Mouse (Mus musculus): ENCODE data around the gene Adcy2. TPM values are rescaled to one million over a fixed set of nuclear protein-coding genes. Genes with fewer than 3 reads are reported as not detected.

Gene Adcy2
- polyA plus RNA-seq, 2 experiments: 0.33 to 0.38 TPM

DNA sequence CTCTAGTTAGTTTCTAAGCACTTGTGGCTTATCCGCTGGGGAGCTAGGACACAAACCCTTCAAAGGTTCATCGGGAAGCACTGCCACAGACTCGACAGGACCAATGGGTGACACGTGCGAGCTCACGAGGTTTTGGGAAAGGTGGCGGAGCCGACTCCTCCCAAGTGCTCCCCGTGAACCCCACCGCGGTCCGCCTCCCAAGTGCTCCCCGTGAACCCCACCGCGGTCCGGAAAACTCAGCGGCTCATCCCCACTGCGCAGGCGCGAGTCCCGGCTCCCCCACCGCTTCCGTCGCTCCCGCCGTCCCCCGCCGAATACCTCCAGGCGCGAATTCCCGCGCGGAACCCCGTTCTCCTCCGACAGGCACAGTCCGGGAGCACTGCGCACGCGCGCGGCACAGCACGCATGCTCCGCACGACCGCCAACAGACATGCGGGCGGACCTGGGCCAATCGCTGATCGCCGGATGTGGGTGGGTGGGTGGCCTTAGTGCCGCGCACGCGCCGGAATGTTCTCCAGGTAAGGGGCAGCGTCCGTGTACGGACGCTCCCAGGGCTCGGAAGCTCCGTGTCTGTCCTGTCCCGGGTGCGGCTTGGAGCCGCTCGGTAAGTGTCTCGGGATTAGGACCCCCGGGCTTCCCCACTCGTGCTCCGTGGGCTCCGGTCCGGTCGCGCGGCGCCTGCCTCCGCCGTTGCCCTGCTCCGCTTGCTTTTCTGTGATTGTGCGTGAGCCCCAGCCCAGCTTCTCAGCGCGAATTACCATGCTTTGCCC is 417.4 kb downstream of the Adcy2 start, which contains the start of the genes Mtrr and Fastkd3:
Gene Mtrr (minus strand): TSS at position 403 of the 770 bp plus-strand sequence.
Gene Fastkd3 (plus strand): TSS at position 488 of the 770 bp plus-strand sequence.
- peak; percentile 80 to 81 (median 81) for DNase-seq (ENCODE audit: low read depth in 3 of 3, low spot score in 3 of 3)
- H3K9me3 ChIP-seq (ENCODE audit: control insufficient read depth, low read length): no peaks in the 10 kb centered on the region
- peaks cover 6 to 7% of the 10 kb centered on the region in 2 experiments; a peak in 3 of 4 replicates for H3K4me1 ChIP-seq (replicated peaks; ENCODE audit: control insufficient read depth in 2 of 2, insufficient read depth in 2 of 2, low read length in 1 of 2)
- WGBS (ENCODE audit: insufficient replicate concordance): under 1% methylated on average over 78 of the region's 81 CpGs
- peaks cover 21% of the 10 kb centered on the region for H3K36me3 ChIP-seq (replicated peaks; ENCODE audit: control insufficient read depth, insufficient read depth, low read depth)
- ATAC-seq (ENCODE audit: insufficient read depth): peak; percentile 100
- H3K4me3 ChIP-seq (ENCODE audit: insufficient read depth in 1 of 2, low read depth in 2 of 2, low read length in 2 of 2): peak within 1 kb of the TSS; percentile 79 to 86
- peak within 1 kb of the TSS; percentile 79 for H3K9ac ChIP-seq (replicated peaks)
- no peaks in the 10 kb centered on the region for H3K27me3 ChIP-seq (ENCODE audit: control insufficient read depth, insufficient read depth, low read length)
- TF ChIP-seq CTCF (IDR thresholded peaks at IDR 0.05; ENCODE audit: low read depth): no peak
- TF ChIP-seq EP300 (IDR thresholded peaks at IDR 0.05; ENCODE audit: low read depth): peak; percentile 21; the same call in 1 of the 2 replicates
- peak within 1 kb of the TSS; percentile 46 for H3K27ac ChIP-seq
- peak within 1 kb of the TSS; percentile 87 for H3K4me2 ChIP-seq (ENCODE audit: low read depth)

DNA sequence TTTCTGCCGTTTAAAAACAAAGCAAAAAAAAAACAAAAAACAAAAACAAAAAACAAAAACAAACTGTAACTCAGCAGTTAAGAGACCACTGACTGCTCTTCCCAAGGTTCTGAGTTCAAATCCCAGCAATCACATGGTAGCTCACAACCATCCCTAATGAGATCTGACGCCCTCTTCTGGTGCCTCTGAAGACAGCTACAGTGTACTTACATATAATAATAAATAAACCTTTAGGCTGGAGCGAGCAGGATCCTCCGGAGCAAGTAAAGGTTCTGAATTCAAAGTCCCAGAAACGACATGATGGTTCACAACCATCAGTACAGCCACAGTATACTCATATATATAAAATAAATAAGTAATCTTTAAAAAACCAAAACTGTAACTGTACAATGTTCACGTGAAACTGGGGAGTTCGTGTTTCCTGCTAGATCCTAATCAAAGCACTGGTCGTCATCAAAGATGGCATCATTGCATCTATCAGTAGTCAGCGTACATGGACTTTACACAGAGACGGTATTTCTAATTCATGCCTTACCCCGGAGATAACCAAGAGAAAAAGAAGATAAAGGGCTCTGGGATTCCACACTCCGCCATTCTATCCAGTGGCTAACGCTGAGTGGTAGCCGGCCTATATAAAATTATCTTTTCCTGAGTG is 418.1 kb downstream of the Adcy2 start:
- ATAC-seq (ENCODE audit: insufficient read depth): no peak
- Histone ChIP-seq H3K4me1 (replicated peaks; ENCODE audit: control insufficient read depth in 2 of 2, insufficient read depth in 2 of 2, low read length in 1 of 2) (peaks cover 6 to 7% of the 10 kb centered on the region in 2 experiments; a peak in 3 of 4 replicates), H3K27me3 (ENCODE audit: control insufficient read depth, insufficient read depth, low read length) (no peaks in the 10 kb centered on the region), H3K9ac (replicated peaks) (peak overlapping the region; percentile 69), H3K4me2 (ENCODE audit: low read depth) (peak overlapping the region; percentile 87), H3K9me3 (ENCODE audit: control insufficient read depth, low read length) (no peaks in the 10 kb centered on the region), H3K36me3 (replicated peaks; ENCODE audit: control insufficient read depth, insufficient read depth, low read depth) (peaks cover 23% of the 10 kb centered on the region), H3K27ac (peak overlapping the region; percentile 46), H3K4me3 (ENCODE audit: insufficient read depth in 1 of 2, low read depth in 2 of 2, low read length in 2 of 2) (peak overlapping the region; percentile 79 to 86)
- WGBS (ENCODE audit: insufficient replicate concordance): 15% methylated on average over 14 of the region's 14 CpGs
- TF ChIP-seq CTCF (IDR thresholded peaks at IDR 0.05; ENCODE audit: low read depth) (no peak; the same call in 1 of the 2 replicates), EP300 (IDR thresholded peaks at IDR 0.05; ENCODE audit: low read depth) (no peak)
- DNase-seq (ENCODE audit: low read depth in 3 of 3, low spot score in 3 of 3): no peak

DNA sequence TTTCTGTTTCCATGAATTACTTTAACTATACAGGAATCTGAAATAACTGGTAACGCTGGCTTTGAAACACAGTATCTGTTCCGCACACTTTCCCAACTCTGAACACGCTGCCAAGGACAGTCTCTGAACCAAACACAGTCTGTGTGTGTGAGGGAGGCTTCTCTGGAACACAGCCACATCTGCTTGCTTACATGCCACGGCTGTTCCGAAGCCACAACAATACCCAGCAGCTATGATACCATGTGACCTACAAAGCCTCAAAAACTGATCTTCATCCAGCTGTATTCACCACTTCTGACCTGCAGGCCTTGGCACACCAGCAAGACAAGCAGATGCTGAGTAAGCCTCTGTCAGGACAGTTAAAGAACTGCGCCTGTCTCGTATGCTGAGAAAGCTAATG is 421.4 kb downstream of the Adcy2 start:
- Histone ChIP-seq H3K27ac (no peak overlapping the region), H3K27me3 (ENCODE audit: control insufficient read depth, insufficient read depth, low read length) (no peaks in the 10 kb centered on the region), H3K9ac (replicated peaks) (no peak overlapping the region), H3K4me3 (ENCODE audit: insufficient read depth in 1 of 2, low read depth in 2 of 2, low read length in 2 of 2) (no peak overlapping the region), H3K9me3 (ENCODE audit: control insufficient read depth, low read length) (no peaks in the 10 kb centered on the region), H3K4me2 (ENCODE audit: low read depth) (no peak overlapping the region), H3K36me3 (replicated peaks; ENCODE audit: control insufficient read depth, insufficient read depth, low read depth) (peaks cover 9% of the 10 kb centered on the region), H3K4me1 (replicated peaks; ENCODE audit: control insufficient read depth in 2 of 2, insufficient read depth in 2 of 2, low read length in 1 of 2) (peaks cover 5% of the 10 kb centered on the region in 2 experiments; a peak in 3 of 4 replicates)
- ATAC-seq (ENCODE audit: insufficient read depth): no peak
- no peak for DNase-seq (ENCODE audit: low read depth in 3 of 3, low spot score in 3 of 3)
- TF ChIP-seq EP300 (IDR thresholded peaks at IDR 0.05; ENCODE audit: low read depth): no peak
- TF ChIP-seq CTCF (IDR thresholded peaks at IDR 0.05; ENCODE audit: low read depth): no peak
- WGBS (ENCODE audit: insufficient replicate concordance): 73% methylated on average over 7 of the region's 7 CpGs

DNA sequence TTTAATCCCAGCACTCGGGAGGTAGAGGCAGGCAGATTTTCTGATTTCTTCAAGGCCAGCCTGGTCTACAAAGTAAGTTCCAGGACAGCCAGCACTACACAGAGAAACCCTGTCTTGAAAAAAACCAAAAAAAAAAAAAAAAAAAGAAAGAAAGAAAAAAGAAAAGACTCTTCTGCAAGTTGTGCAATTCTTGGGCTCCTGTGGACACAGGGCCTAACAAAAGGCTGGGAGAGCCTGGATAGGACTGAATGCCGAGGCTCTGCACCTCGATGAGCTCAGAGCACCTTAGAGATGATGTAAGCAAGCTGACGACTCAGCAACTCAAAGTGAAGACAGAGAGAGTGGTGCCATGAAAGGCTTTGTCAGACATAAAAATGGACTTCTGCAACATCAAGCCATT is 424.9 kb downstream of the Adcy2 start:
- Histone ChIP-seq H3K9ac (replicated peaks) (no peak overlapping the region), H3K4me3 (ENCODE audit: insufficient read depth in 1 of 2, low read depth in 2 of 2, low read length in 2 of 2) (no peak overlapping the region), H3K9me3 (ENCODE audit: control insufficient read depth, low read length) (no peaks in the 10 kb centered on the region), H3K27ac (no peak overlapping the region), H3K4me2 (ENCODE audit: low read depth) (no peak overlapping the region), H3K27me3 (ENCODE audit: control insufficient read depth, insufficient read depth, low read length) (no peaks in the 10 kb centered on the region), H3K36me3 (replicated peaks; ENCODE audit: control insufficient read depth, insufficient read depth, low read depth) (peaks cover 14% of the 10 kb centered on the region), H3K4me1 (replicated peaks; ENCODE audit: control insufficient read depth in 2 of 2, insufficient read depth in 2 of 2, low read length in 1 of 2) (no peaks in the 10 kb centered on the region)
- DNase-seq (ENCODE audit: low read depth in 3 of 3, low spot score in 3 of 3) (no peak), ATAC-seq (ENCODE audit: insufficient read depth) (no peak)
- WGBS (ENCODE audit: insufficient replicate concordance): 78% methylated on average over 4 of the region's 4 CpGs
- TF ChIP-seq CTCF (IDR thresholded peaks at IDR 0.05; ENCODE audit: low read depth) (no peak), EP300 (IDR thresholded peaks at IDR 0.05; ENCODE audit: low read depth) (no peak)

Measured in liver, embryonic 14.5 days (tissue).